15 mouse cellular contexts compared by ENCODE assay signal in the genomic region with DNA sequence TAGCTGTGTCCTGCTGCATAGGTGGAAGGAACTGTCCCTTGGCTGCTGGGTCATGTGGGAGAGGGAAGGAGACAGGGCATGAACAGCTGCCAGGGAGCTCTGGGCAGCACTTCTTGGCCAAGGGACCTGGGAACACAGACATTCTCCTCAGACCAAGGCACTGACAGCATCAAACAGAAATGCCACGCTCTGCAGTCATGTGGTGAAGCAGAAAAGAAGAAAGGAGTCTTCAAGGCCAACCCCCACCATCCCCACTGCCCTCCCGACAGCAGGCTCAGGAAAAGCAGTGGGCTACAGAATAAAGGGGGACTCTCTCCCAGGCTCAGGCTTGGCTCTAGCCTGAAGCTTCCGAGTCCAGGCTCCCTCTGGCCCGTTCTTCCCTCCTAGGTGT.
DNase-seq lines count a peak whose midpoint lies in the region; ATAC-seq and TF ChIP-seq lines count a peak whose summit lies in the region.
"Had no signal": no experiment of that assay in that cellular context is flagged by ENCODE, and none has a peak within 500 bp of the region (broad histone marks: within the 10 kb centered on the region; RNA-seq: fewer than 3 reads in every experiment).

No protein-coding gene starts in this region.

- no peak overlapping the region for H3K9ac ChIP-seq in hindbrain, embryonic 15.5 days
- no peak overlapping the region for H3K9ac ChIP-seq in hindbrain, embryonic 12.5 days
- H3K9ac ChIP-seq in stomach, embryonic 16.5 days (ENCODE audit: low read length) = no peak overlapping the region
- H3K9ac ChIP-seq in stomach, postnatal 0 days (ENCODE audit: low read length) = no peak overlapping the region
- H3K9ac ChIP-seq in limb, embryonic 15.5 days = no peak overlapping the region
- H3K9ac ChIP-seq: liver, embryonic 15.5 days; neural tube, embryonic 15.5 days had no signal

- 48% methylated on average over 4 of the region's 4 CpGs for WGBS in hindbrain, embryonic 15.5 days
- WGBS in hindbrain, embryonic 12.5 days = 45% methylated on average over 4 of the region's 4 CpGs
- WGBS in stomach, embryonic 16.5 days = 72% methylated on average over 4 of the region's 4 CpGs
- 84% methylated on average over 4 of the region's 4 CpGs for WGBS in stomach, postnatal 0 days
- 52% methylated on average over 4 of the region's 4 CpGs for WGBS in limb, embryonic 15.5 days

- TF ChIP-seq EP300 in stomach, postnatal 0 days (optimal IDR thresholded peaks at IDR 0.05) = no peak

- H3K27ac ChIP-seq in hindbrain, embryonic 15.5 days (replicated peaks) = no peak overlapping the region
- H3K27ac ChIP-seq in hindbrain, embryonic 12.5 days = no peak overlapping the region
- H3K27ac ChIP-seq in stomach, embryonic 16.5 days (ENCODE audit: low read length) = no peak overlapping the region
- no peak overlapping the region for H3K27ac ChIP-seq in stomach, postnatal 0 days (replicated peaks)
- H3K27ac ChIP-seq in limb, embryonic 15.5 days = peak overlapping the region; percentile 43; the same call in 1 of the 2 replicates
- H3K27ac ChIP-seq: liver, embryonic 15.5 days; neural tube, embryonic 15.5 days had no signal

- peak; percentile 63 for DNase-seq in adrenal gland, postnatal 10 days
- DNase-seq in adrenal gland, postnatal 4 days (ENCODE audit: low spot score in 2 of 2) = no peak
- no peak for DNase-seq in stomach, postnatal 0 days (ENCODE audit: low spot score)
- DNase-seq in kidney, postnatal 14 days = no peak
- DNase-seq: kidney, postnatal 36 days; lung, postnatal 4 days; thymus, postnatal 25 days had no signal

- no peak overlapping the region for H3K4me2 ChIP-seq in hindbrain, embryonic 15.5 days
- no peak overlapping the region for H3K4me2 ChIP-seq in hindbrain, embryonic 12.5 days (replicated peaks)
- H3K4me2 ChIP-seq in stomach, embryonic 16.5 days (ENCODE audit: low read depth, low read length) = no peak overlapping the region
- no peak overlapping the region for H3K4me2 ChIP-seq in stomach, postnatal 0 days (replicated peaks; ENCODE audit: low read depth)
- H3K4me2 ChIP-seq in limb, embryonic 15.5 days = no peak overlapping the region
- H3K4me2 ChIP-seq: liver, embryonic 15.5 days; neural tube, embryonic 15.5 days had no signal

- 0 out of 2 replicates have a peak, but pooled peaks have one; percentile 32 for ATAC-seq in hindbrain, embryonic 15.5 days (ENCODE audit: low FRiP score, low read depth)
- no peak for ATAC-seq in hindbrain, embryonic 12.5 days (ENCODE audit: low FRiP score)
- peak; percentile 6; the same call in 1 of the 2 replicates for ATAC-seq in stomach, embryonic 16.5 days (ENCODE audit: insufficient read depth, low FRiP score)
- ATAC-seq in stomach, postnatal 0 days (ENCODE audit: low FRiP score, low TSS enrichment) = no peak
- no peak for ATAC-seq in limb, embryonic 15.5 days (ENCODE audit: insufficient number of reproducible peaks, low FRiP score, low TSS enrichment, low read depth)
- ATAC-seq: intestine, embryonic 16.5 days had no signal

- no peaks in the 10 kb centered on the region for H3K9me3 ChIP-seq in hindbrain, embryonic 15.5 days
- H3K9me3 ChIP-seq in hindbrain, embryonic 12.5 days (replicated peaks) = no peaks in the 10 kb centered on the region
- H3K9me3 ChIP-seq in stomach, embryonic 16.5 days (replicated peaks; ENCODE audit: control insufficient read depth, low read length) = no peaks in the 10 kb centered on the region
- no peaks in the 10 kb centered on the region for H3K9me3 ChIP-seq in stomach, postnatal 0 days (ENCODE audit: control insufficient read depth, low read length)
- no peaks in the 10 kb centered on the region for H3K9me3 ChIP-seq in limb, embryonic 15.5 days
- H3K9me3 ChIP-seq: liver, embryonic 15.5 days; neural tube, embryonic 15.5 days had no signal

- H3K36me3 ChIP-seq in hindbrain, embryonic 15.5 days = no peaks in the 10 kb centered on the region
- no peaks in the 10 kb centered on the region for H3K36me3 ChIP-seq in hindbrain, embryonic 12.5 days
- H3K36me3 ChIP-seq in stomach, embryonic 16.5 days (ENCODE audit: control insufficient read depth, insufficient read depth, low read length) = no peaks in the 10 kb centered on the region
- H3K36me3 ChIP-seq in stomach, postnatal 0 days (ENCODE audit: control insufficient read depth, insufficient read depth, low read length) = no peaks in the 10 kb centered on the region
- no peaks in the 10 kb centered on the region for H3K36me3 ChIP-seq in limb, embryonic 15.5 days
- H3K36me3 ChIP-seq: liver, embryonic 15.5 days; neural tube, embryonic 15.5 days had no signal

- no peak overlapping the region for H3K4me3 ChIP-seq in hindbrain, embryonic 15.5 days
- no peak overlapping the region for H3K4me3 ChIP-seq in hindbrain, embryonic 12.5 days
- H3K4me3 ChIP-seq in stomach, embryonic 16.5 days (replicated peaks; ENCODE audit: low read length) = no peak overlapping the region
- H3K4me3 ChIP-seq in stomach, postnatal 0 days (ENCODE audit: low read depth, low read length) = no peak overlapping the region
- H3K4me3 ChIP-seq in limb, embryonic 15.5 days = no peak overlapping the region
- H3K4me3 ChIP-seq: erythroblast, embryonic 14.5 days; liver, embryonic 15.5 days; neural tube, embryonic 15.5 days had no signal

- no peak for TF ChIP-seq CTCF in stomach, postnatal 0 days (IDR thresholded peaks at IDR 0.05; ENCODE audit: low read depth)

- no peaks in the 10 kb centered on the region for H3K27me3 ChIP-seq in hindbrain, embryonic 15.5 days
- H3K27me3 ChIP-seq in hindbrain, embryonic 12.5 days = no peaks in the 10 kb centered on the region
- H3K27me3 ChIP-seq in stomach, embryonic 16.5 days (ENCODE audit: control insufficient read depth, insufficient read depth, low read length) = no peaks in the 10 kb centered on the region
- no peaks in the 10 kb centered on the region for H3K27me3 ChIP-seq in stomach, postnatal 0 days (ENCODE audit: control insufficient read depth, insufficient read depth, low read length)
- H3K27me3 ChIP-seq in limb, embryonic 15.5 days = no peaks in the 10 kb centered on the region
- H3K27me3 ChIP-seq: liver, embryonic 15.5 days; neural tube, embryonic 15.5 days had no signal

- peaks cover 48% of the 10 kb centered on the region for H3K4me1 ChIP-seq in hindbrain, embryonic 15.5 days (replicated peaks)
- peaks cover 45% of the 10 kb centered on the region for H3K4me1 ChIP-seq in hindbrain, embryonic 12.5 days
- H3K4me1 ChIP-seq in stomach, embryonic 16.5 days (ENCODE audit: control insufficient read depth, insufficient read depth, low read length) = peaks cover 15% of the 10 kb centered on the region; the same call in 1 of the 2 replicates
- H3K4me1 ChIP-seq in stomach, postnatal 0 days (replicated peaks; ENCODE audit: control insufficient read depth, insufficient read depth) = no peaks in the 10 kb centered on the region
- peaks cover 53% of the 10 kb centered on the region for H3K4me1 ChIP-seq in limb, embryonic 15.5 days
- H3K4me1 ChIP-seq: liver, embryonic 15.5 days had no signal

Comparison
In these comparisons a context has a peak if more than half of its experiments do, and no peak if none do; other contexts are left out.
1. ATAC-seq: peak in hindbrain, embryonic 15.5 days (single experiment) and stomach, embryonic 16.5 days (single experiment); none in hindbrain, embryonic 12.5 days (single experiment), stomach, postnatal 0 days (single experiment) and limb, embryonic 15.5 days (single experiment).